Mouse (Mus musculus) neural tube, embryonic 11.5 days (tissue): ENCODE measurements around the gene Sdr42e1. TPM values are rescaled to one million over a fixed set of nuclear protein-coding genes. Genes with fewer than 3 reads are reported as not detected.

Experiments
- ATAC-seq: fragments of 200-750 bp; cut with Nextera tagmentation; 2 replicates; pipeline ENCODE4 v1.8.0; 2017; ENCODE audit warnings: moderate number of reproducible peaks, mild to moderate bottlenecking, moderate TSS enrichment, moderate library complexity; ENCODE audit not compliant: insufficient read depth, low FRiP score, low TSS enrichment
- DNase-seq: peaks from one replicate; pipeline ENCODE4 v3.0.0-alpha.2; 2015; ENCODE audit warnings: low spot score
- H3K27ac ChIP-seq: fragments of 300-500 bp; sonication (generic); 2 replicates; pipeline ENCODE4 v1.5.1; 2014; ENCODE audit warnings: low read depth, mild to moderate bottlenecking, low read length
- H3K27me3 ChIP-seq: fragments of 300-500 bp; sonication (generic); 2 replicates; pipeline ENCODE4 v1.6.1; 2014; ENCODE audit warnings: mild to moderate bottlenecking, low read length, mixed read lengths; ENCODE audit not compliant: control insufficient read depth, insufficient read depth
- H3K36me3 ChIP-seq: fragments of 300-500 bp; sonication (generic); 2 replicates; pipeline ENCODE4 v1.6.1; 2014; ENCODE audit warnings: mild to moderate bottlenecking, low read length, moderate library complexity, mixed read lengths; ENCODE audit not compliant: control insufficient read depth, insufficient read depth
- H3K4me1 ChIP-seq: fragments of 300-500 bp; sonication (generic); 2 replicates; pipeline ENCODE4 v1.6.1; 2014; ENCODE audit warnings: low read length, mixed read lengths; ENCODE audit not compliant: control insufficient read depth, insufficient read depth
- H3K4me2 ChIP-seq: fragments of 300-500 bp; sonication (generic); 2 replicates; pipeline ENCODE4 v1.6.1; 2014; ENCODE audit warnings: low read depth, mild to moderate bottlenecking, moderate library complexity
- H3K4me3 ChIP-seq: fragments of 300-500 bp; sonication (generic); 2 replicates; pipeline ENCODE4 v1.5.1; 2014; ENCODE audit warnings: low read depth, low read length
- H3K9ac ChIP-seq: fragments of 300-500 bp; sonication (generic); 2 replicates; pipeline ENCODE4 v1.6.1; 2014; ENCODE audit warnings: mild to moderate bottlenecking, low read length
- H3K9me3 ChIP-seq: fragments of 300-500 bp; sonication (generic); 2 replicates; pipeline ENCODE4 v1.6.1; 2016; ENCODE audit warnings: low read length; ENCODE audit not compliant: control insufficient read depth
- WGBS: fragments of 180-500 bp; shearing (Covaris S2); extraction: QIAGEN DNeasy Blood & Tissue Kit; methylation state at CpG from one replicate; pipeline ENCODE4 v1.1.7; 2014; 5-methylcytosine and 5-hydroxymethylcytosine counted together
- polyA plus RNA-seq: library from polyadenylated mRNA; unstranded; fragments of >200 nt; fragmentation: Nextera tagmentation; extraction: Ambion mirVana; gene quantifications from 2 replicates; pipeline ENCODE4 v1.2.1, GENCODE M21; 2014

The Sdr42e1 gene
- polyA plus RNA-seq, result 0.73 and 1.0 TPM in 2 replicates

DNA sequence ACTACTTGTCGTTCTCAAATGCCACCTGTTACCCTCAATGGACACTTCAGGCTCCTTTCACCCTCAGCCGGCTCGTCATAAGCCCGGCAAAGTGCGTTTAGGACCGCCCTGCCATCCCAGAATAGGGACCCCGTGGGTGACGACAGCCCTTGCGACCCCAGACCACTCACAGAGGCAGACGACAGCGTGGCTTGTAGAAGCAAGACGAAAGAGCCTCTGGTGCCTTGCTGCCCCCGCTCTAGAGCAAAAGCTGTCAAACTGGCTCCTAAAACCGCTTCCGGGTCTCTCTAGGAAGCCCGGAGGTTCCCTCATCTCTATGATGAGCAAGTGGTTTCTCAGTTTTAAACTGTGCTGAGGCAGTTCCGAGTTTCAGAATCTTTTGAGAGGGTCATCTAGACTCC, at the start of gene Sdr42e1:
Gene Sdr42e1 (minus strand): TSS at position 260 of the 401 bp plus-strand sequence.
- peak within 1 kb of the TSS; percentile 36 for H3K4me3 ChIP-seq
- no peaks in the 10 kb centered on the region for H3K4me1 ChIP-seq
- no peaks in the 10 kb centered on the region for H3K27me3 ChIP-seq
- H3K9ac ChIP-seq, result peak within 1 kb of the TSS; percentile 46
- peak; percentile 52 for DNase-seq
- no peak for ATAC-seq
- 13% methylated on average over 17 of the region's 17 CpGs for WGBS
- H3K36me3 ChIP-seq, result no peaks in the 10 kb centered on the region
- no peak within 1 kb of the TSS for H3K27ac ChIP-seq
- H3K9me3 ChIP-seq, result no peaks in the 10 kb centered on the region
- H3K4me2 ChIP-seq, result peak within 1 kb of the TSS; percentile 60

DNA sequence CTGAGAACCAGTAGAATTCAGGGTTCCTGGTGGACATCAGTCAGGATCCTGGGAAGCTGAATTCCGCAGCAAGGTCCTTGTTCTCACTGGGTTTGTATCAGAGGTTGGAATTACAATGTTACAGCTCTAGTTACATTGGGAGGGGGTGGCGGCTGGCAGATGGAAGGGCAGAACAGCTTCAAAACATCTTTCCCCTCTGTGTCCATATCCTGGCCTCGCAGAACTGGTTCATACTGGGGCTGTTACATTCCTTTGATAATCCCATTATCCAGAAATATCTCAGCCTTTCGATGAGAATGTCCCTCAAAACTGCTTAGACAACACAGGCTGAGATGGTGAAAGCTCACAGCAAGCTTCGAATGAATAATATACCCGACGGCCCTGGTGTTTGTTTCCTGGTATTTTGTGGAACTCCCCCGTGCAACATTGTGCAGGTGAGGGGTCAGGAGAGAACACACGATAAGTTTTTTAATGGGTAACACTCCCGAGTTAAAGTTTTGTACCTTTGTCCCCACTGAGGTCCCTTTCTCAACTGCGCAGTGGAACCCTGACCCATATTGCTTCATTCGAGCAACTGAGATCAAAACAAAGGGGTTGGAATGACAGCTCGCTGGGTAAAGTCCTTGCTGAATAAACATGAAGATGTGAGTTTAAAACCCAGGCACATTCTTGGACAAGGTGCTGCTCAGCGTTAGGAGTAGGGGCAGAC, 44.8 kb upstream of the Sdr42e1 start:
- no peaks in the 10 kb centered on the region for H3K27me3 ChIP-seq
- no peak overlapping the region for H3K27ac ChIP-seq

DNA sequence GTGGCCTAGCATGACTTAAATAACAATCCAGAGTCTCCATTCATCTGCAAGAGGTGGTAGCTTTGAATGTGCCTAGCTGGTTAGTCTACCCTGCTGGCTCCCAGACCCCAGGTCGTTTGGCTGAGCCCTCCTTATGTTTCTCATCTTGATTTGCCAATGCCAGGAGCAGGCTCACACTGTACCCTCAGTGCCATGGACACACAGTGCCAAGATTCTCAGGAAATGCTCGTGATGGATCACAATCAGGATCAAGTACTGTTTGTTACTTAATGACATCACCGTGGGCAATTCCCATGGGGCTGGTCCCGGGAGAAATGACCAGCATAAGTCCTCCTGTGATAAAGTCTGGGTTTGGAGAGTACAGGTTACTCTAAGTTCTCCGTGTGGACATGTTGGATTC, 42.4 kb upstream of the Sdr42e1 start:
- WGBS, result 72% methylated on average over 5 of the region's 5 CpGs
- DNase-seq (no peak), ATAC-seq (no peak)
- H3K4me2 ChIP-seq, result no peak overlapping the region
- no peak overlapping the region for H3K27ac ChIP-seq
- no peaks in the 10 kb centered on the region for H3K36me3 ChIP-seq
- no peaks in the 10 kb centered on the region for H3K4me1 ChIP-seq
- H3K9me3 ChIP-seq, result no peaks in the 10 kb centered on the region
- no peak overlapping the region for H3K9ac ChIP-seq
- H3K27me3 ChIP-seq, result no peaks in the 10 kb centered on the region
- H3K4me3 ChIP-seq, result no peak overlapping the region

More for the DNA sequence above, 44.8 kb upstream of the Sdr42e1 start:
- Histone ChIP-seq H3K9ac (no peak overlapping the region), H3K4me1 (no peaks in the 10 kb centered on the region), H3K36me3 (no peaks in the 10 kb centered on the region), H3K9me3 (no peaks in the 10 kb centered on the region), H3K4me3 (no peak overlapping the region), H3K4me2 (no peak overlapping the region)
- no peak for ATAC-seq
- whole genome bisulfite sequencing, result 89% methylated on average over 14 of the region's 14 CpGs
- DNase-seq, result no peak

DNA sequence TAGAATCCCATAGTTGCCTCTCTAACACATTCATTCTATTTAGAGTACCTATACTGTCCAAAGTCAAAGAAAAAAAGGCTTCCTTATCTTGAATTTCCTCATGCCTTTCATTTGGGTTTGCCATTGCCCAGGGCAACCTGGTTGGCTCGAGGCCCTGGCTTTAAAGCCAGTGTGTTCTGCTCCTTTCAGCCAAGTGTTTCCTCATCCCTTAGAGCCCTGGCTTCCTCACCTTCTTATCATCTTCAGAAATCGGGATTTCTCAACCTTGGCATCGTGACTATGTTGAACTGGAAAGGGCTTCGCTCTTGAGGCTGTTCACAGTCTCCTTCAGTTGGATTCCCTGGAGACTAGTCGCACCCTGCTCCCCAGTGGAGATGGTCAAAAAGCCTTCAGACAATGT, 41.1 kb upstream of the Sdr42e1 start:
- no peak for DNase-seq
- Histone ChIP-seq H3K4me2 (no peak overlapping the region), H3K4me3 (no peak overlapping the region), H3K9me3 (no peaks in the 10 kb centered on the region), H3K27ac (no peak overlapping the region), H3K27me3 (no peaks in the 10 kb centered on the region), H3K9ac (no peak overlapping the region), H3K36me3 (no peaks in the 10 kb centered on the region), H3K4me1 (no peaks in the 10 kb centered on the region)
- ATAC-seq, result no peak
- 85% methylated on average over 5 of the region's 5 CpGs for WGBS

DNA sequence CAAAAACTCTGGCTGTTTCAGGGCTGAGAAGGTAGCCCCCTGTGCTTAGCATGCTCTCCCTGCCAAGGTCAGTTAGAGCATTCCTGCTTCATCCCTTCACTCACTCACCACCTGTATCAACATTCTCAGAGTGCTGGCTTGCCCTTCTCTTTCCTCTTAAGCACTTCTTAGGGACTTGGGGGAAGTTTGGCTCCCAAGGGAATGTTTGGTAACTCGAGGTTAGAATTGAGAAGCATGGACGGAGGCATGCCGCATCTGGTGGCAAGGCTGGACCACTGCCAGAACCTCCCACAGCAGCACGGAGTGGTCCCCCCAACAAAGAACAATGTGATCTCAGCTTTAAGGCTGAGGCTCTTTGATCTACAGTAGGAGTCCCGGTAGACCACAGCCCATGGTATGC, 38.7 kb upstream of the Sdr42e1 start:
- Histone ChIP-seq H3K9me3 (no peaks in the 10 kb centered on the region), H3K4me2 (no peak overlapping the region), H3K9ac (no peak overlapping the region), H3K36me3 (no peaks in the 10 kb centered on the region), H3K4me3 (no peak overlapping the region), H3K4me1 (no peaks in the 10 kb centered on the region), H3K27ac (no peak overlapping the region), H3K27me3 (no peaks in the 10 kb centered on the region)
- ATAC-seq, result no peak
- WGBS, result 60% methylated on average over 5 of the region's 5 CpGs
- DNase-seq, result peak; percentile 22

DNA sequence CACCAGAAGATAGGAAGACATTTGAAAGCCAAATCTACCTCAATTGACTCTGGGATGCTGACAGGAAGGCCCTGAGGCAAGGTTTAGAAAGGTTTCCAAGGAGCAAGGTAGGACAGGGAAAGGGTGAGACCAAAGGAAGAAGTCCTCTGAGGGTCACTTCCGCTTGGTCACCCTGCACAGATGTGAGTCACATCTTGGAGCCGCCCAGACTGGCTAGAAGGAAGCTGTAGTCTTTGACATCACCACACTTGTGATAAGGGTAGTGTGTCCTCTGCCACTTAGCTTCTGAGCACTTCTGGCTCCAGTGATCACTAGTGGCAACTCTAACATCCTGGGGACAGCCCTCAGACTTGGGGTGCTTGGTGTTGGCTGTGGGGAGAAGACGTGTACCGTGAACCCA, 32.7 kb upstream of the Sdr42e1 start:
- no peak overlapping the region for H3K9ac ChIP-seq
- ATAC-seq (no peak), DNase-seq (no peak)
- H3K4me1 ChIP-seq, result no peaks in the 10 kb centered on the region
- no peak overlapping the region for H3K4me3 ChIP-seq
- H3K27ac ChIP-seq, result no peak overlapping the region
- WGBS, result 92% methylated on average over 4 of the region's 4 CpGs
- H3K27me3 ChIP-seq, result no peaks in the 10 kb centered on the region
- H3K9me3 ChIP-seq, result no peaks in the 10 kb centered on the region
- H3K36me3 ChIP-seq, result no peaks in the 10 kb centered on the region
- H3K4me2 ChIP-seq, result no peak overlapping the region

DNA sequence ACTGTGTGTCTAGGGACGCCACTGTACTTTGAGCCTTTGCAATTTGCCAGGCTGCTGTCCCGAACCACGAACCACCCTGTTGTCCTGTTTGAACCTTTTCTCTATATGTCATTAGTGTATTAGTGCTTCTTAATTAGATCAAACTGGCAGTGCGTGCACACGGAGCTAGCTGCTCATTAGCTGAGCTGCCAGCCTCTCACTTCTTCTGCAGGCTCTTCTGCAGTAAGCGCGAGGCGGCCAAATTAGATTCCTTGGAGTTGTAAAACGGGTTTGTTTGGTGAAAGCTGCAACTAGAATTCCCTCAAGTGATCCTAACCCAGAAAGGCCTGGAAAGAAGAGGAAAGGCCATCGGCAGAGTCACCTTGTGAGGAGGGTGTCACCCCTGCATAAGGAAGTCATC, 29.2 kb upstream of the Sdr42e1 start:
- H3K4me2 ChIP-seq, result no peak overlapping the region
- H3K27me3 ChIP-seq, result no peaks in the 10 kb centered on the region
- 56% methylated on average over 10 of the region's 10 CpGs for WGBS
- no peak overlapping the region for H3K4me3 ChIP-seq
- H3K27ac ChIP-seq, result no peak overlapping the region
- ATAC-seq (no peak), DNase-seq (no peak)
- no peaks in the 10 kb centered on the region for H3K36me3 ChIP-seq
- no peak overlapping the region for H3K9ac ChIP-seq
- no peaks in the 10 kb centered on the region for H3K9me3 ChIP-seq
- no peaks in the 10 kb centered on the region for H3K4me1 ChIP-seq

DNA sequence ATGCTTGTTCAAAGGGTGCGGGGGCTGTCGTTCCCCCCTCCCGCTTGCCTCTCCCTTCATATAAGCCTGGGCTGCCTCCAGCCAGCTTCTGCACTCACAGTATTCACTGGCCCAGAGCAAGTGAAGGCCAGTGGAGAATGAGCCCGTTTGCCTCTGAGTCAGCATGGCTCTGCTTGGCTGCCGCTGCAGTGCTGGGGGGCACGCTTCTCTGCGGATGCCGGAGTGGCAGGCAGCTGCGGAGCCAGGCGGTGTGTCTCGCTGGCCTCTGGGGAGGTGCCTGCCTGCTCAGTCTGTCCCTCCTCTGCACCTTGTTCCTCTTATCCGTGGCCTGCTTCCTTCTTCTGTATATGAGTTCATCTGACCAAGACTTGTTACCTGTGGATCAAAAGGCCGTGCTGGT, 28.4 kb upstream of the Sdr42e1 start, which contains the start of gene Hsd17b2:
Gene Hsd17b2 (plus strand): TSS at position 46 of the 400 bp plus-strand sequence.
- H3K4me1 ChIP-seq, result no peaks in the 10 kb centered on the region
- no peak within 1 kb of the TSS for H3K4me3 ChIP-seq
- H3K27me3 ChIP-seq, result no peaks in the 10 kb centered on the region
- H3K27ac ChIP-seq, result no peak within 1 kb of the TSS
- no peak within 1 kb of the TSS for H3K4me2 ChIP-seq
- DNase-seq (no peak), ATAC-seq (no peak)
- 59% methylated on average over 13 of the region's 13 CpGs for WGBS
- H3K36me3 ChIP-seq, result no peaks in the 10 kb centered on the region
- no peak within 1 kb of the TSS for H3K9ac ChIP-seq
- H3K9me3 ChIP-seq, result no peaks in the 10 kb centered on the region

DNA sequence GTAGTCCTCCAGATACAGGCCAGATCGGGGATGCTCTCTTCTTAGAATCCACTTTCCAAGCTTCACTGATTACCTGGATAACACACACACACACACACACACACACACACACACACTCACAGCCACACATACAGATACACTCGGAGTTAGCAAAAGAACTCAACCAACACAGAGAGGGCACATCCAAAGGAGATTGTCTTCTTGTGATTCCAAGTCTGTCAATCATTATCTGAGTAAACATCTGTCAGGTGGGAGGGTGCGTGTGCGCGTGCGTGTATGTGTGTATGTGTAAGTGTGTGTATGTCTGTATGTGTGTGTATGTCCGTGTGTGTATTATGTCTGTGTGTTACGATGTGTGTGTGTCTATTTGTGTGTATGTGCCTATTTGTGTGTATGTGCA, 27.8 kb upstream of the Sdr42e1 start:
- DNase-seq (no peak), ATAC-seq (no peak)
- H3K36me3 ChIP-seq, result no peaks in the 10 kb centered on the region
- no peak overlapping the region for H3K4me3 ChIP-seq
- H3K9me3 ChIP-seq, result no peaks in the 10 kb centered on the region
- no peak overlapping the region for H3K27ac ChIP-seq
- whole genome bisulfite sequencing, result 89% methylated on average over 8 of the region's 8 CpGs
- H3K4me1 ChIP-seq, result no peaks in the 10 kb centered on the region
- no peaks in the 10 kb centered on the region for H3K27me3 ChIP-seq
- no peak overlapping the region for H3K9ac ChIP-seq
- H3K4me2 ChIP-seq, result no peak overlapping the region
